ENCODE assay signal across 18 mouse cellular contexts in the genomic region with DNA sequence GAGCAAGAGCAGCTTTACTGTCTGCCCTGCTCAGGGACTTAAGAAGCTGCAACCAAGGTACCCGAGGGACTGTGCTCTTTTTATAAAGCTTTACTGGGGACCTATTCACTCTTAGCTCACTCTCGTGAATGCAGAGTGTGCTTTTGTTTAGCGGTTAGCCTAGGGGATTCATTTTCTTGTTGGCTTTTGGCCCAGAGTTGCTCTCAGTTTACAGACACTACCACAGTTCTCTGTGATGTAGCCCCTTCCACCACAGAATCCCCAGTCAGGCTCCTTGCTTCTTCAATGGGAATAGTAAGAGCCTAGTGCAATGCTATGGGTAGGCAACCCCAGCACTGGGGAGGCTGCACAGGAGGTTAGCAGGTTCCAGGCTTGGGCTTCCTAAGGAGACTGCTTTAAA.
DNase-seq lines count a peak whose midpoint lies in the region; ATAC-seq lines count a peak whose summit lies in the region.
"Had no signal": no experiment of that assay in that cellular context is flagged by ENCODE, and none has a peak within 500 bp of the region (broad histone marks: within the 10 kb centered on the region; RNA-seq: fewer than 3 reads in every experiment).

No protein-coding gene starts in this region.

- no peak for DNase-seq in forebrain, embryonic 10.5 days (ENCODE audit: extremely low spot score, low spot score)
- DNase-seq in midbrain, embryonic 11.5 days (ENCODE audit: low spot score, missing footprints): peak; percentile 68
- no peak for DNase-seq in midbrain, embryonic 10.5 days (ENCODE audit: low spot score)
- DNase-seq in retina, postnatal 1 day: no peak
- no peak for DNase-seq in urinary bladder, postnatal 25 days (ENCODE audit: low spot score)
- DNase-seq: adrenal gland, adult 2 months; cerebellum, adult 8-10 months; gastrocnemius, postnatal 14 days; kidney, postnatal 10 days; layer of hippocampus, adult 9-11 months; liver, postnatal 0 days; right cerebral cortex, adult 18-20 months had no signal

- no peak overlapping the region for H3K4me3 ChIP-seq in forebrain, embryonic 12.5 days (replicated peaks)
- no peak overlapping the region for H3K4me3 ChIP-seq in forebrain, embryonic 10.5 days
- no peak overlapping the region for H3K4me3 ChIP-seq in midbrain, embryonic 11.5 days (ENCODE audit: low read depth, low read length)
- H3K4me3 ChIP-seq in midbrain, embryonic 10.5 days: no peak overlapping the region
- no peak overlapping the region for H3K4me3 ChIP-seq in midbrain, embryonic 13.5 days (replicated peaks)
- H3K4me3 ChIP-seq: heart, embryonic 15.5 days; megakaryocyte, embryonic 14.5 days; neural tube, embryonic 12.5 days had no signal

- H3K27ac ChIP-seq in forebrain, embryonic 12.5 days: 0 out of 2 replicates have a peak overlapping the region, but pooled peaks have one; percentile 27
- no peak overlapping the region for H3K27ac ChIP-seq in forebrain, embryonic 10.5 days
- H3K27ac ChIP-seq in midbrain, embryonic 11.5 days (ENCODE audit: low read depth, low read length): no peak overlapping the region
- H3K27ac ChIP-seq in midbrain, embryonic 10.5 days (replicated peaks): no peak overlapping the region
- H3K27ac ChIP-seq in midbrain, embryonic 13.5 days: 0 out of 2 replicates have a peak overlapping the region, but pooled peaks have one; percentile 26
- H3K27ac ChIP-seq: heart, embryonic 15.5 days; neural tube, embryonic 12.5 days had no signal

- peaks cover 7% of the 10 kb centered on the region; the same call in 1 of the 2 replicates for H3K4me1 ChIP-seq in forebrain, embryonic 12.5 days
- peaks cover 5% of the 10 kb centered on the region for H3K4me1 ChIP-seq in forebrain, embryonic 10.5 days
- no peaks in the 10 kb centered on the region for H3K4me1 ChIP-seq in midbrain, embryonic 11.5 days (ENCODE audit: control insufficient read depth, insufficient read depth, low read length)
- H3K4me1 ChIP-seq in midbrain, embryonic 10.5 days: no peaks in the 10 kb centered on the region
- peaks cover 7% of the 10 kb centered on the region for H3K4me1 ChIP-seq in midbrain, embryonic 13.5 days (replicated peaks)
- H3K4me1 ChIP-seq: heart, embryonic 15.5 days; megakaryocyte, embryonic 14.5 days; neural tube, embryonic 12.5 days had no signal

- no peak for ATAC-seq in forebrain, embryonic 12.5 days (ENCODE audit: low FRiP score)
- no peak for ATAC-seq in midbrain, embryonic 11.5 days (ENCODE audit: low FRiP score)
- peak; percentile 65 for ATAC-seq in midbrain, embryonic 13.5 days
- no peak for ATAC-seq in monocyte, adult 5-6 weeks (replicated peaks; ENCODE audit: insufficient number of reproducible peaks, low FRiP score, low TSS enrichment, poor library complexity, severe bottlenecking)
- ATAC-seq: liver, postnatal 0 days had no signal

- H3K4me2 ChIP-seq in forebrain, embryonic 12.5 days: no peak overlapping the region
- no peak overlapping the region for H3K4me2 ChIP-seq in midbrain, embryonic 11.5 days
- no peak overlapping the region for H3K4me2 ChIP-seq in midbrain, embryonic 13.5 days (replicated peaks)
- H3K4me2 ChIP-seq: heart, embryonic 15.5 days; neural tube, embryonic 12.5 days had no signal

- 9% methylated on average over 3 of the region's 3 CpGs for WGBS in forebrain, embryonic 12.5 days
- WGBS in forebrain, embryonic 10.5 days: 42% methylated on average over 3 of the region's 3 CpGs
- WGBS in midbrain, embryonic 11.5 days: 50% methylated on average over 3 of the region's 3 CpGs
- WGBS in midbrain, embryonic 10.5 days: 37% methylated on average over 3 of the region's 3 CpGs
- 23% methylated on average over 3 of the region's 3 CpGs for WGBS in midbrain, embryonic 13.5 days

- no peaks in the 10 kb centered on the region for H3K36me3 ChIP-seq in forebrain, embryonic 12.5 days (replicated peaks)
- H3K36me3 ChIP-seq in forebrain, embryonic 10.5 days (replicated peaks): no peaks in the 10 kb centered on the region
- H3K36me3 ChIP-seq in midbrain, embryonic 11.5 days (ENCODE audit: control insufficient read depth, insufficient read depth, low read length): no peaks in the 10 kb centered on the region
- H3K36me3 ChIP-seq in midbrain, embryonic 10.5 days: no peaks in the 10 kb centered on the region
- H3K36me3 ChIP-seq in midbrain, embryonic 13.5 days: no peaks in the 10 kb centered on the region
- H3K36me3 ChIP-seq: heart, embryonic 15.5 days; neural tube, embryonic 12.5 days had no signal

- no peaks in the 10 kb centered on the region for H3K9me3 ChIP-seq in forebrain, embryonic 12.5 days
- H3K9me3 ChIP-seq in forebrain, embryonic 10.5 days: no peaks in the 10 kb centered on the region
- H3K9me3 ChIP-seq in midbrain, embryonic 11.5 days (ENCODE audit: control insufficient read depth, low read length): no peaks in the 10 kb centered on the region
- H3K9me3 ChIP-seq in midbrain, embryonic 10.5 days (replicated peaks): no peaks in the 10 kb centered on the region
- H3K9me3 ChIP-seq in midbrain, embryonic 13.5 days: no peaks in the 10 kb centered on the region
- H3K9me3 ChIP-seq: heart, embryonic 15.5 days; neural tube, embryonic 12.5 days had no signal

- H3K27me3 ChIP-seq in forebrain, embryonic 12.5 days: no peaks in the 10 kb centered on the region
- no peaks in the 10 kb centered on the region for H3K27me3 ChIP-seq in forebrain, embryonic 10.5 days (ENCODE audit: poor library complexity, severe bottlenecking)
- no peaks in the 10 kb centered on the region for H3K27me3 ChIP-seq in midbrain, embryonic 11.5 days (ENCODE audit: control insufficient read depth, insufficient read depth, low read length)
- no peaks in the 10 kb centered on the region for H3K27me3 ChIP-seq in midbrain, embryonic 10.5 days (ENCODE audit: low read depth, poor library complexity, severe bottlenecking)
- H3K27me3 ChIP-seq in midbrain, embryonic 13.5 days: no peaks in the 10 kb centered on the region
- H3K27me3 ChIP-seq: heart, embryonic 15.5 days; megakaryocyte, embryonic 14.5 days; neural tube, embryonic 12.5 days had no signal

- H3K9ac ChIP-seq in forebrain, embryonic 12.5 days: no peak overlapping the region
- no peak overlapping the region for H3K9ac ChIP-seq in midbrain, embryonic 11.5 days (ENCODE audit: low read length)
- H3K9ac ChIP-seq in midbrain, embryonic 13.5 days (replicated peaks): no peak overlapping the region
- H3K9ac ChIP-seq: heart, embryonic 15.5 days; liver, postnatal 0 days; neural tube, embryonic 12.5 days had no signal

Comparison
In these comparisons a context has a peak if more than half of its experiments do, and no peak if none do; other contexts are left out.
1. H3K27ac ChIP-seq: peak in forebrain, embryonic 12.5 days (single experiment) and midbrain, embryonic 13.5 days (single experiment); none in forebrain, embryonic 10.5 days (single experiment), midbrain, embryonic 11.5 days (single experiment) and midbrain, embryonic 10.5 days (single experiment).